Mouse (Mus musculus): ENCODE data around the gene Gm12569.

GRCm38 (mm10) chr11:51214021-51214420 lies 6.3 kb upstream of the Gm12569 start:
- no peak for TF ChIP-seq CTCF (IDR thresholded peaks at IDR 0.05; ENCODE audit: extremely low read depth, insufficient read depth, low read length)
- TF ChIP-seq POLR2A (IDR thresholded peaks at IDR 0.05; ENCODE audit: extremely low read depth, insufficient read depth, low read length), result no peak
